Mouse (Mus musculus) lung, postnatal 14 days (tissue): ENCODE measurements around the gene Olfr410.

Experiments
- DNase-seq: peaks from one replicate; pipeline ENCODE4 v3.0.0; 2021

The Olfr410 gene

GRCm38 (mm10) chr11:74337931-74338330 lies at the start of gene Olfr410:
Gene Olfr410, minus strand, starts transcription at chr11:74338031.
- DNase-seq: no peak

GRCm38 (mm10) chr11:74387203-74387602 lies 49.4 kb upstream of the Olfr410 start:
- DNase-seq: no peak

- DNase-seq: no peak
These were observed 47.8 kb upstream of the Olfr410 start for GRCm38 (mm10) chr11:74385674-74386073.

- no peak for DNase-seq
These were observed 41.5 kb upstream of the Olfr410 start for GRCm38 (mm10) chr11:74379166-74379873.

- DNase-seq: peak; percentile 39
These were observed 39.0 kb upstream of the Olfr410 start for GRCm38 (mm10) chr11:74376847-74377246.

GRCm38 (mm10) chr11:74371393-74372100 lies 33.7 kb upstream of the Olfr410 start:
- peak; percentile 76 for DNase-seq

- no peak for DNase-seq
These were observed 23.9 kb upstream of the Olfr410 start, which contains the start of gene Olfr412 for GRCm38 (mm10) chr11:74361769-74362168. Gene Olfr412, plus strand, starts transcription at chr11:74362069.

- no peak for DNase-seq
These were observed 14.7 kb upstream of the Olfr410 start, which contains the start of gene Olfr411 for GRCm38 (mm10) chr11:74352550-74352949. Gene Olfr411, minus strand, starts transcription at chr11:74352650.

GRCm38 (mm10) chr11:74328781-74329180 lies 9.1 kb downstream of the Olfr410 start:
- DNase-seq: no peak

- no peak for DNase-seq
These were observed 11.8 kb downstream of the Olfr410 start for GRCm38 (mm10) chr11:74326044-74326443.

- DNase-seq: no peak
These were observed 50.6 kb downstream of the Olfr410 start for GRCm38 (mm10) chr11:74287256-74287655.

GRCm38 (mm10) chr11:74283436-74283835 lies 54.4 kb downstream of the Olfr410 start, which contains the start of gene Olfr59:
Gene Olfr59, plus strand, starts transcription at chr11:74283736.
- no peak for DNase-seq
